Mouse (Mus musculus) limb, embryonic 14.5 days (tissue): ENCODE data around the gene Aip. TPM values are rescaled to one million over a fixed set of nuclear protein-coding genes. Genes with fewer than 3 reads are reported as not detected.
A peak's percentile ranks its signal among the peaks of the same experiment; 100 is the strongest.

Source experiments
- ATAC-seq: fragments of 200-750 bp; cut with Nextera tagmentation; 2 replicates; pipeline ENCODE4 v1.8.0; 2017; ENCODE audit warnings: low read depth, moderate number of reproducible peaks, moderate TSS enrichment; ENCODE audit not compliant: low FRiP score
- DNase-seq: peaks from one replicate; pipeline ENCODE4 v3.0.0-alpha.2; 2015; ENCODE audit warnings: low spot score
- H3K27ac ChIP-seq: fragments of 300-500 bp; sonication (generic); replicated peaks from 2 replicates; pipeline ENCODE4 v1.5.1; 2014; ENCODE audit warnings: low read depth, mild to moderate bottlenecking, low read length, moderate library complexity, mixed read lengths
- H3K27me3 ChIP-seq: fragments of 300-500 bp; sonication (generic); 2 replicates; pipeline ENCODE4 v1.6.1; 2014; ENCODE audit warnings: low read length, mixed read lengths; ENCODE audit not compliant: control insufficient read depth, insufficient read depth
- H3K36me3 ChIP-seq: fragments of 300-500 bp; sonication (generic); 2 replicates; pipeline ENCODE4 v1.6.1; 2014; ENCODE audit warnings: mild to moderate bottlenecking, low read length, moderate library complexity, mixed read lengths; ENCODE audit not compliant: control insufficient read depth, insufficient read depth
- H3K4me1 ChIP-seq: fragments of 300-500 bp; sonication (generic); 2 replicates; pipeline ENCODE4 v1.6.1; 2014; ENCODE audit warnings: antibody characterized with exemption, low read length, mixed read lengths; ENCODE audit not compliant: control insufficient read depth, insufficient read depth
- H3K4me2 ChIP-seq: fragments of 300-500 bp; sonication (generic); replicated peaks from 2 replicates; pipeline ENCODE4 v1.6.1; 2014; ENCODE audit warnings: low read depth, mild to moderate bottlenecking, low read length, moderate library complexity; ENCODE audit not compliant: severe bottlenecking
- H3K4me3 ChIP-seq: fragments of 300-500 bp; sonication (generic); replicated peaks from 2 replicates; pipeline ENCODE4 v1.5.1; 2014; ENCODE audit warnings: low read length
- H3K9ac ChIP-seq: fragments of 300-500 bp; sonication (generic); 2 replicates; pipeline ENCODE4 v1.6.1; 2014; ENCODE audit warnings: mild to moderate bottlenecking, low read depth, low read length, moderate library complexity; ENCODE audit not compliant: severe bottlenecking
- H3K9me3 ChIP-seq: fragments of 300-500 bp; sonication (generic); 2 replicates; pipeline ENCODE4 v1.6.1; 2016; ENCODE audit warnings: low read length; ENCODE audit not compliant: control insufficient read depth
- POLR2A ChIP-seq: fragments of 200-500 bp; IDR thresholded peaks from 2 replicates; pipeline ENCODE4 v1.8.0; 2012; ENCODE audit warnings: inconsistent platforms, mild to moderate bottlenecking, moderate library complexity, borderline replicate concordance; ENCODE audit not compliant: insufficient read depth, insufficient read length; ENCODE audit errors: extremely low read depth
- WGBS: fragments of 180-500 bp; shearing (Covaris S2); extraction: QIAGEN DNeasy Blood & Tissue Kit; methylation state at CpG from one replicate; pipeline ENCODE4 v1.1.7; 2014; 5-methylcytosine and 5-hydroxymethylcytosine counted together
- polyA plus RNA-seq, 2 experiments: library from polyadenylated mRNA; depleted of rRNA in 1 of 2; stranded (reverse) in 1 of 2; unstranded in 1 of 2; fragments of >200 nt; fragmentation: Nextera tagmentation in 1 of 2; extraction: Ambion mirVana in 1 of 2; gene quantifications; 2 replicates each; pipeline versions ENCODE4 v1.2.1 to v1.2.3; 2012 to 2014

Gene Aip
- polyA plus RNA-seq, 2 experiments, result 86.4 to 119 TPM

DNA sequence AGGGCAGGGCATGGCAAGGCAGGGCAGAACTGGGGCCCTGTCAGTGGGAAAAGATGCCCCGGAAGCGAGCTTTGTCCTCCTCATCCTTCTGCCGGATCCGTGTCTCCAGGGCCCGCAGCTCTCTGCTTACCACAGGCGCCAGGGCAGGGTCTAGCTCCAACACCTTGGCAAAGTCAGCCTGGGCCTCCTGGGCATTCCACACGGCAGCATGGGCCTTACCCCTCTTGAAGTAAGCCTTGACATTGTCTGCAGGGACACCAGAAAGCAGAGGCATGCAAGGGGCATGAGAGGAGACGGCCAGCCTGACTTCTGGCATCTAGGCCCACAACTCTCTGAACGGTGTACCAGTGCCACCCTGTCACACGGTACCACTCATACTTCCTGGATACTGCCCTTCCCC lies 11.1 kb downstream of the Aip start:
- no peaks in the 10 kb centered on the region for H3K27me3 ChIP-seq
- TF ChIP-seq POLR2A, result no peak

GRCm38 (mm10) chr19:4113806-4114230 lies 11.8 kb downstream of the Aip start:
- no peak for ATAC-seq

More for the DNA sequence above, 11.1 kb downstream of the Aip start:
- peaks cover 73% of the 10 kb centered on the region for H3K36me3 ChIP-seq
- no peak for ATAC-seq
- H3K4me3 ChIP-seq, result no peak overlapping the region
- H3K27ac ChIP-seq, result no peak overlapping the region
- 88% methylated on average over 10 of the region's 10 CpGs for WGBS
- no peak overlapping the region for H3K9ac ChIP-seq
- H3K4me1 ChIP-seq, result peaks cover 6% of the 10 kb centered on the region; the same call in 1 of the 2 replicates
- no peaks in the 10 kb centered on the region for H3K9me3 ChIP-seq
- no peak overlapping the region for H3K4me2 ChIP-seq
- no peak for DNase-seq

GRCm38 (mm10) chr19:4113186-4113805 lies 12.4 kb downstream of the Aip start:
- H3K27me3 ChIP-seq, result no peaks in the 10 kb centered on the region
- peaks cover 6% of the 10 kb centered on the region; the same call in 1 of the 2 replicates for H3K4me1 ChIP-seq
- DNase-seq (no peak), ATAC-seq (no peak)
- WGBS, result 69% methylated on average over 13 of the region's 13 CpGs
- no peak overlapping the region for H3K4me3 ChIP-seq
- H3K36me3 ChIP-seq, result peaks cover 68% of the 10 kb centered on the region
- no peak overlapping the region for H3K4me2 ChIP-seq
- H3K9ac ChIP-seq, result 0 out of 2 replicates have a peak overlapping the region, but pooled peaks have one; percentile 16
- H3K9me3 ChIP-seq, result no peaks in the 10 kb centered on the region
- TF ChIP-seq POLR2A, result no peak
- peak overlapping the region; percentile 43; the same call in 1 of the 2 replicates for H3K27ac ChIP-seq

More at GRCm38 (mm10) chr19:4113806-4114230, 11.8 kb downstream of the Aip start:
- no peak overlapping the region for H3K4me2 ChIP-seq
- H3K4me1 ChIP-seq, result peaks cover 6% of the 10 kb centered on the region; the same call in 1 of the 2 replicates
- no peak overlapping the region for H3K9ac ChIP-seq
- no peak for DNase-seq
- no peak for TF ChIP-seq POLR2A
- 0 out of 2 replicates have a peak overlapping the region, but pooled peaks have one; percentile 19 for H3K27ac ChIP-seq
- peaks cover 71% of the 10 kb centered on the region for H3K36me3 ChIP-seq
- no peaks in the 10 kb centered on the region for H3K27me3 ChIP-seq
- H3K4me3 ChIP-seq, result no peak overlapping the region
- H3K9me3 ChIP-seq, result no peaks in the 10 kb centered on the region
- 27% methylated on average over 5 of the region's 5 CpGs for WGBS

- no peak overlapping the region for H3K4me2 ChIP-seq
- ATAC-seq (no peak), DNase-seq (no peak)
- H3K4me3 ChIP-seq, result no peak overlapping the region
- no peak overlapping the region for H3K27ac ChIP-seq
- no peak overlapping the region for H3K9ac ChIP-seq
- H3K27me3 ChIP-seq, result no peaks in the 10 kb centered on the region
- H3K9me3 ChIP-seq, result no peaks in the 10 kb centered on the region
- no peak for TF ChIP-seq POLR2A
- peaks cover 6% of the 10 kb centered on the region; the same call in 1 of the 2 replicates for H3K4me1 ChIP-seq
- peaks cover 58% of the 10 kb centered on the region for H3K36me3 ChIP-seq
- WGBS, result 94% methylated on average over 26 of the region's 26 CpGs
These were observed 13.3 kb downstream of the Aip start for GRCm38 (mm10) chr19:4112063-4112960.

DNA sequence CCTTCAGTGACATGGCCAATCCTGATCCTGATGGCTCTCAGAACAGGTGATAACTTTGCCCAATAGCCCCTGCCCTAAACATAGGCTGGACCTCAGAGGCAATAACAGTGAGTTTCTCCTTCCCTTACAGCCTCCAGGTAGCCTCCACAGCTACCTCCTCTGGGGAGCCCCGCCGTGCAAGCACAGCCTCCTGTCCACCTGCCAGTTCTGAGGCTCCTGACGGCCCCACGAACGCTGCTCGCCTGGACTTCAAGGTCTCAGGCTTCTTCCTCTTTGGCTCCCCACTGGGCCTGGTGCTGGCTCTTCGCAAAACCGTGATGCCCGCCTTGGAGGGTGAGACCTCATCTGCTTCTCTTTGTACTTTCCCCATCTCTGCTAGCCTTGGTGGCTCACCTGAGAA lies 17.1 kb downstream of the Aip start:
- WGBS, result 91% methylated on average over 9 of the region's 9 CpGs
- no peak for ATAC-seq
- Histone ChIP-seq H3K9ac (no peak overlapping the region), H3K4me3 (no peak overlapping the region), H3K27ac (no peak overlapping the region), H3K4me1 (peaks cover 1% of the 10 kb centered on the region; the same call in 1 of the 2 replicates), H3K4me2 (no peak overlapping the region), H3K9me3 (no peaks in the 10 kb centered on the region), H3K27me3 (no peaks in the 10 kb centered on the region), H3K36me3 (peaks cover 20% of the 10 kb centered on the region)
- no peak for TF ChIP-seq POLR2A
- no peak for DNase-seq
